ENCODE assay signal across 21 mouse cellular contexts in the genomic region with DNA sequence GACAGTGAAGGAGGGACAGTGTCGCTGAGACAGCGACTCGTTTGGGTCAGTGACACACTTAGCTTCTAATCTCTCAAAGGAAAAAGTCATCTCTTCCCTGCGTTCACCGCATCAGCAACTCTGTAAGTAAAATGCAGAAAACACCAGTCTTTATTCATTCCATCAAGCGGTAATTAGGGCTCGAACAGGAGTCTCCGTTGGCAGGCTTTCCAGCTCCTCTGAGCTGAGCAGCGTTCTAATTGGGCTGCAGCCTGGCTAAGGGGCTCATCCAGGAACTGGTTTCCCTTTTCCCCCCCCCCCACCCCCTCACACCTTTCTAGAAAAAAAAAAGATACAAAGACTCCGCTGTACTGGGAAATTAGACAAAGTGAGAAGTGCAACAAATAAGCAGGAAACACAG.
DNase-seq lines count a peak whose midpoint lies in the region; ATAC-seq and TF ChIP-seq lines count a peak whose summit lies in the region.
"Had no signal": no experiment of that assay in that cellular context is flagged by ENCODE, and none has a peak within 500 bp of the region (broad histone marks: within the 10 kb centered on the region; RNA-seq: fewer than 3 reads in every experiment).

No protein-coding gene starts in this region.

- no peak overlapping the region for H3K4me3 ChIP-seq in embryonic facial prominence, embryonic 14.5 days (ENCODE audit: low read depth, low read length)
- H3K4me3 ChIP-seq in embryonic facial prominence, embryonic 10.5 days, result no peak overlapping the region
- no peak overlapping the region for H3K4me3 ChIP-seq in limb, embryonic 13.5 days
- H3K4me3 ChIP-seq in limb, embryonic 10.5 days, result no peak overlapping the region
- H3K4me3 ChIP-seq in forebrain, postnatal 0 days (ENCODE audit: low read depth, low read length), result no peak overlapping the region
- H3K4me3 ChIP-seq: embryonic facial prominence, embryonic 13.5 days; heart, embryonic 13.5 days had no signal

- ATAC-seq in embryonic facial prominence, embryonic 14.5 days (ENCODE audit: low read depth), result no peak
- ATAC-seq in limb, embryonic 13.5 days (ENCODE audit: low FRiP score, low read depth), result no peak
- ATAC-seq in forebrain, postnatal 0 days, result 0 out of 2 replicates have a peak, but pooled peaks have one; percentile 42
- ATAC-seq: CD4-positive, CD25-positive, alpha-beta regulatory T cell, adult 4 months; hindbrain, postnatal 0 days had no signal

- no peaks in the 10 kb centered on the region for H3K27me3 ChIP-seq in embryonic facial prominence, embryonic 14.5 days (replicated peaks; ENCODE audit: control insufficient read depth, insufficient read depth, low read length)
- peaks cover 29% of the 10 kb centered on the region for H3K27me3 ChIP-seq in embryonic facial prominence, embryonic 10.5 days (replicated peaks; ENCODE audit: low read depth, poor library complexity, severe bottlenecking)
- H3K27me3 ChIP-seq in limb, embryonic 13.5 days, result no peaks in the 10 kb centered on the region; the same call in 1 of the 2 replicates
- no peaks in the 10 kb centered on the region for H3K27me3 ChIP-seq in limb, embryonic 10.5 days (ENCODE audit: low read depth, poor library complexity, severe bottlenecking)
- no peaks in the 10 kb centered on the region for H3K27me3 ChIP-seq in forebrain, postnatal 0 days (ENCODE audit: insufficient read depth, low read length)
- H3K27me3 ChIP-seq: embryonic facial prominence, embryonic 13.5 days had no signal

- DNase-seq in embryonic facial prominence, embryonic 14.5 days (ENCODE audit: low spot score), result peak; percentile 21
- no peak for DNase-seq in embryonic facial prominence, embryonic 10.5 days (ENCODE audit: low spot score)
- no peak for DNase-seq in limb, embryonic 10.5 days (ENCODE audit: low spot score)
- DNase-seq in brain, embryonic 14.5 days (ENCODE audit: low read depth), result peak; percentile 90
- peak; percentile 55 for DNase-seq in forebrain, postnatal 0 days
- DNase-seq in gastrocnemius, postnatal 4 days (ENCODE audit: low spot score in 2 of 2), result no peak
- DNase-seq: adrenal gland, postnatal 10 days; B cell, adult 2 months; cerebellum, adult 11-12 months; cerebellum, adult 9-10 months; cerebellum, postnatal 25 days; gastrocnemius, postnatal 14 days; heart, adult 11 months; heart, postnatal 36 days; kidney, adult 11 months had no signal

- WGBS in embryonic facial prominence, embryonic 14.5 days, result 44% methylated on average over 10 of the region's 10 CpGs
- 46% methylated on average over 10 of the region's 10 CpGs for WGBS in embryonic facial prominence, embryonic 10.5 days
- 32% methylated on average over 10 of the region's 10 CpGs for WGBS in limb, embryonic 13.5 days
- WGBS in limb, embryonic 10.5 days, result 59% methylated on average over 10 of the region's 10 CpGs
- WGBS in forebrain, postnatal 0 days, result 10% methylated on average over 10 of the region's 10 CpGs

- H3K9ac ChIP-seq in embryonic facial prominence, embryonic 14.5 days (ENCODE audit: low read depth, low read length), result no peak overlapping the region
- H3K9ac ChIP-seq in limb, embryonic 13.5 days, result no peak overlapping the region
- H3K9ac ChIP-seq in forebrain, postnatal 0 days, result no peak overlapping the region
- H3K9ac ChIP-seq: embryonic facial prominence, embryonic 13.5 days; heart, embryonic 13.5 days had no signal

- no peak overlapping the region for H3K4me2 ChIP-seq in embryonic facial prominence, embryonic 14.5 days (ENCODE audit: low read depth, low read length)
- H3K4me2 ChIP-seq in limb, embryonic 13.5 days (replicated peaks), result 0 out of 2 replicates have a peak overlapping the region, but pooled peaks have one; percentile 1
- no peak overlapping the region for H3K4me2 ChIP-seq in forebrain, postnatal 0 days (ENCODE audit: low read depth)
- H3K4me2 ChIP-seq: embryonic facial prominence, embryonic 13.5 days; heart, embryonic 13.5 days had no signal

- H3K36me3 ChIP-seq in embryonic facial prominence, embryonic 14.5 days (ENCODE audit: control insufficient read depth, insufficient read depth, low read length), result no peaks in the 10 kb centered on the region
- H3K36me3 ChIP-seq in embryonic facial prominence, embryonic 10.5 days (replicated peaks), result no peaks in the 10 kb centered on the region
- no peaks in the 10 kb centered on the region for H3K36me3 ChIP-seq in limb, embryonic 13.5 days
- H3K36me3 ChIP-seq in limb, embryonic 10.5 days, result no peaks in the 10 kb centered on the region
- no peaks in the 10 kb centered on the region for H3K36me3 ChIP-seq in forebrain, postnatal 0 days (ENCODE audit: insufficient read depth)
- H3K36me3 ChIP-seq: embryonic facial prominence, embryonic 13.5 days; G1E; heart, embryonic 13.5 days had no signal

- no peaks in the 10 kb centered on the region for H3K4me1 ChIP-seq in embryonic facial prominence, embryonic 14.5 days (ENCODE audit: control insufficient read depth, insufficient read depth, low read length)
- peaks cover 35% of the 10 kb centered on the region for H3K4me1 ChIP-seq in embryonic facial prominence, embryonic 10.5 days
- H3K4me1 ChIP-seq in limb, embryonic 13.5 days, result peaks cover 33% of the 10 kb centered on the region
- peaks cover 39% of the 10 kb centered on the region for H3K4me1 ChIP-seq in limb, embryonic 10.5 days
- H3K4me1 ChIP-seq in forebrain, postnatal 0 days (ENCODE audit: insufficient read depth), result peaks cover 6% of the 10 kb centered on the region; the same call in 1 of the 2 replicates

- H3K9me3 ChIP-seq in embryonic facial prominence, embryonic 14.5 days (ENCODE audit: control insufficient read depth, low read length), result no peaks in the 10 kb centered on the region
- H3K9me3 ChIP-seq in embryonic facial prominence, embryonic 10.5 days, result no peaks in the 10 kb centered on the region
- no peaks in the 10 kb centered on the region for H3K9me3 ChIP-seq in limb, embryonic 13.5 days
- H3K9me3 ChIP-seq in limb, embryonic 10.5 days (replicated peaks), result no peaks in the 10 kb centered on the region
- no peaks in the 10 kb centered on the region for H3K9me3 ChIP-seq in forebrain, postnatal 0 days (ENCODE audit: low read length)
- H3K9me3 ChIP-seq: embryonic facial prominence, embryonic 13.5 days; heart, embryonic 13.5 days had no signal

- no peak overlapping the region for H3K27ac ChIP-seq in embryonic facial prominence, embryonic 14.5 days (replicated peaks; ENCODE audit: low read depth, low read length)
- no peak overlapping the region for H3K27ac ChIP-seq in embryonic facial prominence, embryonic 10.5 days (replicated peaks)
- H3K27ac ChIP-seq in limb, embryonic 13.5 days, result no peak overlapping the region
- H3K27ac ChIP-seq in limb, embryonic 10.5 days, result no peak overlapping the region; the same call in 1 of the 2 replicates
- no peak overlapping the region for H3K27ac ChIP-seq in forebrain, postnatal 0 days (ENCODE audit: low read depth, low read length)
- H3K27ac ChIP-seq: embryonic facial prominence, embryonic 13.5 days; heart, embryonic 13.5 days; hindbrain, postnatal 0 days had no signal

- TF ChIP-seq POLR2A in brain, embryonic 14.5 days (IDR thresholded peaks at IDR 0.05; ENCODE audit: borderline replicate concordance, extremely low read depth, insufficient read depth, insufficient read length, poor library complexity, severe bottlenecking), result no peak

- TF ChIP-seq CTCF in brain, embryonic 14.5 days (IDR thresholded peaks at IDR 0.05; ENCODE audit: borderline replicate concordance, extremely low read depth, insufficient read depth, insufficient read length), result no peak
- TF ChIP-seq CTCF in forebrain, postnatal 0 days (IDR thresholded peaks at IDR 0.05; ENCODE audit: low read depth), result no peak

Comparison
In these comparisons a context has a peak if more than half of its experiments do, and no peak if none do; other contexts are left out.
1. DNase-seq: peak in embryonic facial prominence, embryonic 14.5 days (single experiment), brain, embryonic 14.5 days (single experiment) and forebrain, postnatal 0 days (single experiment); none in embryonic facial prominence, embryonic 10.5 days (single experiment), limb, embryonic 10.5 days (single experiment) and gastrocnemius, postnatal 4 days (0 of 2).